ENCODE assay signal across 13 mouse cellular contexts in the genomic region with DNA sequence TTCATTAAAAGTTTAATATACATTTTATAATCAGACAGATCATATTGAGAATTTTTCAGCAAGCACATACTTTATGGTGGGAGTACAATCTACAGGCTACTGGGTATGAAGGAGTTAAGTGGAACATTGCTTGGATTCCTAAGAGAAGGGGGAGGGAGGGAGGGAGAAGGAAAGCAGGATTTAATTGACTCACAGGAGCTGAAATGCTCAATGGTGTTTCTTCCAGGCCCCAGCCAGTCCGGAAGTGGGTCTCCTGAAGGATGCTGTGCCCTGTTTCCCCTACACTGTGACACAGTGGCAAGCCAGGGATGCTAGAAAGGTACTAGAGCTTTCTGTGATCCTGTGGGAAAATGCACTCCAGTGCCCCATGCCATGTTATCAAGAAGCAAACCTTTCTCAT.
DNase-seq lines count a peak whose midpoint lies in the region; ATAC-seq and TF ChIP-seq lines count a peak whose summit lies in the region.
"Had no signal": no experiment of that assay in that cellular context is flagged by ENCODE, and none has a peak within 500 bp of the region (broad histone marks: within the 10 kb centered on the region; RNA-seq: fewer than 3 reads in every experiment).

No protein-coding gene starts in this region.

- intact Hi-C loops in heart, postnatal 36 days (cut with DNase I) = no loop called here

- ATAC-seq in hindbrain, embryonic 12.5 days (ENCODE audit: low FRiP score) = no peak
- ATAC-seq in midbrain, embryonic 11.5 days (ENCODE audit: low FRiP score) = peak; percentile 75
- ATAC-seq in midbrain, postnatal 0 days (ENCODE audit: low FRiP score) = no peak
- ATAC-seq in forebrain, embryonic 14.5 days = peak; percentile 73

- H3K27me3 ChIP-seq in hindbrain, embryonic 10.5 days (ENCODE audit: insufficient read depth, poor library complexity, severe bottlenecking) = no peaks in the 10 kb centered on the region
- H3K27me3 ChIP-seq in hindbrain, embryonic 12.5 days = no peaks in the 10 kb centered on the region
- no peaks in the 10 kb centered on the region for H3K27me3 ChIP-seq in midbrain, embryonic 11.5 days (ENCODE audit: control insufficient read depth, insufficient read depth, low read length)
- H3K27me3 ChIP-seq in midbrain, postnatal 0 days (ENCODE audit: insufficient read depth, low read length) = no peaks in the 10 kb centered on the region
- H3K27me3 ChIP-seq in forebrain, embryonic 14.5 days (replicated peaks; ENCODE audit: control insufficient read depth, insufficient read depth, low read length) = no peaks in the 10 kb centered on the region
- H3K27me3 ChIP-seq: megakaryocyte, embryonic 14.5 days had no signal

- peaks cover 15% of the 10 kb centered on the region for H3K4me1 ChIP-seq in hindbrain, embryonic 10.5 days (replicated peaks)
- peaks cover 13% of the 10 kb centered on the region for H3K4me1 ChIP-seq in hindbrain, embryonic 12.5 days
- peaks cover 7% of the 10 kb centered on the region; the same call in 1 of the 2 replicates for H3K4me1 ChIP-seq in midbrain, embryonic 11.5 days (ENCODE audit: control insufficient read depth, insufficient read depth, low read length)
- no peaks in the 10 kb centered on the region; the same call in 1 of the 2 replicates for H3K4me1 ChIP-seq in midbrain, postnatal 0 days (ENCODE audit: insufficient read depth, low read length)
- H3K4me1 ChIP-seq in forebrain, embryonic 14.5 days (ENCODE audit: control insufficient read depth, insufficient read depth, low read length) = peaks cover 5% of the 10 kb centered on the region

- H3K4me3 ChIP-seq in hindbrain, embryonic 10.5 days = no peak overlapping the region
- H3K4me3 ChIP-seq in hindbrain, embryonic 12.5 days = no peak overlapping the region
- H3K4me3 ChIP-seq in midbrain, embryonic 11.5 days (ENCODE audit: low read depth, low read length) = no peak overlapping the region
- H3K4me3 ChIP-seq in midbrain, postnatal 0 days (ENCODE audit: low read depth, low read length) = no peak overlapping the region
- H3K4me3 ChIP-seq in forebrain, embryonic 14.5 days (ENCODE audit: low read depth, low read length) = no peak overlapping the region
- H3K4me3 ChIP-seq: megakaryocyte, embryonic 14.5 days had no signal

- H3K36me3 ChIP-seq in hindbrain, embryonic 10.5 days = no peaks in the 10 kb centered on the region
- no peaks in the 10 kb centered on the region for H3K36me3 ChIP-seq in hindbrain, embryonic 12.5 days
- H3K36me3 ChIP-seq in midbrain, embryonic 11.5 days (ENCODE audit: control insufficient read depth, insufficient read depth, low read length) = no peaks in the 10 kb centered on the region
- H3K36me3 ChIP-seq in midbrain, postnatal 0 days (ENCODE audit: insufficient read depth, low read length) = no peaks in the 10 kb centered on the region
- no peaks in the 10 kb centered on the region for H3K36me3 ChIP-seq in forebrain, embryonic 14.5 days (ENCODE audit: control insufficient read depth, insufficient read depth, low read length)

- peak; percentile 43 for DNase-seq in hindbrain, embryonic 10.5 days (ENCODE audit: low spot score)
- DNase-seq in midbrain, embryonic 11.5 days (ENCODE audit: low spot score, missing footprints) = peak; percentile 89
- DNase-seq in midbrain, postnatal 0 days (ENCODE audit: low spot score) = no peak
- DNase-seq in forebrain, embryonic 14.5 days (ENCODE audit: low spot score) = peak; percentile 35
- peak; percentile 58 for DNase-seq in retina, embryonic 14.5 days (ENCODE audit: low spot score)
- no peak for DNase-seq in heart, postnatal 36 days
- DNase-seq in adrenal gland, adult 8-10 months = no peak
- DNase-seq: cerebellum, postnatal 10 days; heart, postnatal 14 days; right cerebral cortex, postnatal 4 days had no signal

- H3K4me2 ChIP-seq in hindbrain, embryonic 12.5 days (replicated peaks) = no peak overlapping the region
- no peak overlapping the region for H3K4me2 ChIP-seq in midbrain, embryonic 11.5 days
- no peak overlapping the region for H3K4me2 ChIP-seq in midbrain, postnatal 0 days (ENCODE audit: low read depth, low read length, poor library complexity, severe bottlenecking)
- H3K4me2 ChIP-seq in forebrain, embryonic 14.5 days (ENCODE audit: low read length) = no peak overlapping the region

- no peaks in the 10 kb centered on the region for H3K9me3 ChIP-seq in hindbrain, embryonic 10.5 days
- H3K9me3 ChIP-seq in hindbrain, embryonic 12.5 days (replicated peaks) = no peaks in the 10 kb centered on the region
- no peaks in the 10 kb centered on the region for H3K9me3 ChIP-seq in midbrain, embryonic 11.5 days (ENCODE audit: control insufficient read depth, low read length)
- H3K9me3 ChIP-seq in midbrain, postnatal 0 days (ENCODE audit: low read length) = no peaks in the 10 kb centered on the region
- no peaks in the 10 kb centered on the region for H3K9me3 ChIP-seq in forebrain, embryonic 14.5 days (replicated peaks; ENCODE audit: control insufficient read depth, low read length)
- H3K9me3 ChIP-seq: megakaryocyte, embryonic 14.5 days had no signal

- no peak for TF ChIP-seq CTCF in midbrain, postnatal 0 days (IDR thresholded peaks at IDR 0.05)

- peak overlapping the region; percentile 81 for H3K27ac ChIP-seq in hindbrain, embryonic 10.5 days
- no peak overlapping the region for H3K27ac ChIP-seq in hindbrain, embryonic 12.5 days
- no peak overlapping the region for H3K27ac ChIP-seq in midbrain, embryonic 11.5 days (ENCODE audit: low read depth, low read length)
- H3K27ac ChIP-seq in midbrain, postnatal 0 days (ENCODE audit: low read depth, low read length) = no peak overlapping the region
- no peak overlapping the region for H3K27ac ChIP-seq in forebrain, embryonic 14.5 days (ENCODE audit: low read depth, low read length)
- H3K27ac ChIP-seq: stomach, postnatal 0 days had no signal

- 7% methylated on average over 1 of the region's 1 CpGs for WGBS in hindbrain, embryonic 10.5 days
- WGBS in hindbrain, embryonic 12.5 days = 0% methylated on average over 1 of the region's 1 CpGs
- WGBS in midbrain, embryonic 11.5 days = 4% methylated on average over 1 of the region's 1 CpGs
- 16% methylated on average over 1 of the region's 1 CpGs for WGBS in midbrain, postnatal 0 days
- WGBS in forebrain, embryonic 14.5 days = 0% methylated on average over 1 of the region's 1 CpGs

- no peak overlapping the region for H3K9ac ChIP-seq in hindbrain, embryonic 12.5 days
- no peak overlapping the region for H3K9ac ChIP-seq in midbrain, embryonic 11.5 days (ENCODE audit: low read length)
- H3K9ac ChIP-seq in midbrain, postnatal 0 days (replicated peaks; ENCODE audit: low read length, poor library complexity, severe bottlenecking) = no peak overlapping the region
- H3K9ac ChIP-seq in forebrain, embryonic 14.5 days (ENCODE audit: low read length) = no peak overlapping the region

Comparison
In these comparisons a context has a peak if more than half of its experiments do, and no peak if none do; other contexts are left out.
1. DNase-seq: peak in hindbrain, embryonic 10.5 days (single experiment), midbrain, embryonic 11.5 days (single experiment), forebrain, embryonic 14.5 days (single experiment) and retina, embryonic 14.5 days (single experiment); none in midbrain, postnatal 0 days (single experiment), heart, postnatal 36 days (0 of 2) and adrenal gland, adult 8-10 months (single experiment).
2. ATAC-seq: peak in midbrain, embryonic 11.5 days (single experiment) and forebrain, embryonic 14.5 days (single experiment); none in hindbrain, embryonic 12.5 days (single experiment) and midbrain, postnatal 0 days (single experiment).